Mouse (Mus musculus) right cerebral cortex, postnatal 36 days (tissue): ENCODE measurements at regions not wholly inside any gene's neighbourhood (a gene's known extent, or its start where the extent isn't known, plus 50 kb on each side); places are given as distances from the start of the nearest gene placed in this dataset.

Source experiments
- DNase-seq, 2 experiments: peaks; one replicate each; pipeline ENCODE4 v3.0.0; 2022; ENCODE audit warnings: low spot score in 2 of 2, mixed read lengths in 1 of 2

- no peak for DNase-seq
These were observed 2476.1 kb upstream of the Gm6569 start for GRCm38 (mm10) chr15:71358189-71358790.

DNA sequence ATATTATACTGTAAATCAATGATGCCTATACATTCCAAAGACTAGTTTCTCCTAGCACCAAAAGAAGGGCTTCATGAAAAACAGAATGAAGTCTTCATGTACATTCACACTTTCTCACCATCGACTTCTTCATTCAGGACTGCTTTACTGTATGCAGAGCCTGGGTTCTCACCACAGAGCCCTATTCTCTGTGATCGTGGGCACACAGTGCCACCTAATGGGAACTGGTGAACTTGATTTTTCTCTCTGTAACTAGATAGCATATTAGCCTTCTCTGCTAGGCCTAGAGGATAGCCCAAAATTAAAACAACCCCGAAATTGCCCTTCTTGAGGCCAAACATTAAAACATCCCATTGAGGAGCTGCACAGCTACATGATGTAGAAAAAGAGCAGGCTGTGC lies 2458.6 kb upstream of the Gm6569 start:
- DNase-seq, result peak; percentile 27 to 47
